Mouse (Mus musculus) 3134 (cell line): ENCODE measurements at regions not wholly inside any gene's neighbourhood (a gene's known extent, or its start where the extent isn't known, plus 50 kb on each side); places are given as distances from the start of the nearest gene placed in this dataset.
A peak's percentile ranks its signal among the peaks of the same experiment; 100 is the strongest.

Experiments used
- DNase-seq: peaks from one replicate; pipeline ENCODE4 v3.0.0-alpha.2; 2011; ENCODE audit warnings: low spot score; ENCODE audit not compliant: insufficient read length; ENCODE audit errors: extremely low read depth

- no peak for DNase-seq
These were observed 90.9 kb downstream of the Gm26897 start for GRCm38 (mm10) chr5:111824600-111825130.

- no peak for DNase-seq
These were observed 96.2 kb downstream of the Gm26897 start for GRCm38 (mm10) chr5:111829891-111830290.

GRCm38 (mm10) chr5:111835737-111836667, 102.3 kb downstream of the Gm26897 start:
- DNase-seq, result no peak

GRCm38 (mm10) chr5:111836668-111837234, 103.0 kb downstream of the Gm26897 start:
- DNase-seq, result no peak

GRCm38 (mm10) chr5:111842461-111842860, 108.7 kb downstream of the Gm26897 start:
- DNase-seq, result no peak

- no peak for DNase-seq
These were observed 110.0 kb downstream of the Gm26897 start for GRCm38 (mm10) chr5:111843622-111844239.

- DNase-seq, result no peak
These were observed 110.8 kb downstream of the Gm26897 start for GRCm38 (mm10) chr5:111844528-111844927.

- no peak for DNase-seq
These were observed 115.2 kb downstream of the Gm26897 start for GRCm38 (mm10) chr5:111848917-111849316.

- no peak for DNase-seq
These were observed 119.0 kb downstream of the Gm26897 start for GRCm38 (mm10) chr5:111852682-111853081.

GRCm38 (mm10) chr5:111855366-111855765, 121.6 kb downstream of the Gm26897 start:
- DNase-seq, result peak; percentile 55

GRCm38 (mm10) chr5:111857200-111857599, 123.5 kb downstream of the Gm26897 start:
- DNase-seq, result no peak

- DNase-seq, result no peak
These were observed 126.7 kb downstream of the Gm26897 start for GRCm38 (mm10) chr5:111860436-111860835.

GRCm38 (mm10) chr5:111862331-111862730, 128.6 kb downstream of the Gm26897 start:
- no peak for DNase-seq

GRCm38 (mm10) chr5:111863922-111864321, 130.2 kb downstream of the Gm26897 start:
- no peak for DNase-seq

- no peak for DNase-seq
These were observed 130.9 kb downstream of the Gm26897 start for GRCm38 (mm10) chr5:111864606-111865005.

GRCm38 (mm10) chr5:111869011-111869410, 135.3 kb downstream of the Gm26897 start:
- no peak for DNase-seq

- DNase-seq, result peak; percentile 85
These were observed 143.6 kb downstream of the Gm26897 start for GRCm38 (mm10) chr5:111877165-111877793.

- no peak for DNase-seq
These were observed 145.3 kb downstream of the Gm26897 start for GRCm38 (mm10) chr5:111879044-111879443.

- peak; percentile 81 for DNase-seq
These were observed 146.5 kb downstream of the Gm26897 start for GRCm38 (mm10) chr5:111880268-111880667.

- peak; percentile 89 for DNase-seq
These were observed 147.8 kb downstream of the Gm26897 start for GRCm38 (mm10) chr5:111881517-111881916.

- no peak for DNase-seq
These were observed 153.6 kb downstream of the Gm26897 start for GRCm38 (mm10) chr5:111887281-111887680.
